Mouse (Mus musculus) brain, embryonic 14.5 days (tissue): ENCODE results near the gene A2ml1.

Experiments used
- CTCF ChIP-seq: fragments of 200-500 bp; IDR thresholded peaks from 2 replicates; pipeline ENCODE4 v1.5.1; 2012; ENCODE audit warnings: inconsistent platforms, mild to moderate bottlenecking, moderate library complexity, borderline replicate concordance; ENCODE audit not compliant: insufficient read depth, insufficient read length; ENCODE audit errors: extremely low read depth
- POLR2A ChIP-seq: fragments of 200-500 bp; IDR thresholded peaks from 2 replicates; pipeline ENCODE4 v1.6.1; 2012; ENCODE audit warnings: mild to moderate bottlenecking, inconsistent platforms, borderline replicate concordance; ENCODE audit not compliant: poor library complexity, insufficient read depth, insufficient read length, severe bottlenecking; ENCODE audit errors: extremely low read depth

DNA sequence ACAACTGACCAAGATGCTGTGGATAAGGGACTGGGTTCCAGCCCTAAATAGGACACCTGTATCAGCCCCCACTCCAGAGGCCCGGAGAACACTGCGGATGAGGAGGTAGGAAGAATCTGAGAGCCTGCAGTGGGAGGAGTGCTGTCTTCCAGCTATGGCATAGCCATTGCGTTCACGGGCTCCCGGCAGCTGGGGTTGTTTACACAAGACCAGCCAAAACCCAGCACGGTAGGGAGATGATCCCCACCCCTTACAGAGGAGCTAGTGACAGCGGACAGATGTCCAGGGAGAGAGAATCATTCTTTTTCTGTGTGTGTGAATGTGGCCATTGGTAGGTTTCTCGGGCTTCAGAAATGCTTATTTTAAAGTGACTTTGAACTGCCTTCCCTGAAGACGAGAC lies 24.9 kb upstream of the A2ml1 start:
- TF ChIP-seq CTCF, result no peak
- no peak for TF ChIP-seq POLR2A
